35 mouse cellular contexts compared by ENCODE assay signal in genomic region chr4:126068842-126069241, GRCm38 (mm10). TPM values are rescaled to one million over a fixed set of nuclear protein-coding genes. Genes with fewer than 3 reads are reported as not detected.
"Had no signal": no experiment of that assay in that cellular context is flagged by ENCODE, and none has a peak within 500 bp of the region (broad histone marks: within the 10 kb centered on the region; RNA-seq: fewer than 3 reads in every experiment).

No protein-coding gene starts in this region.

- H3K4me1 ChIP-seq: heart, embryonic 12.5 days; hindbrain, embryonic 10.5 days; hindbrain, embryonic 12.5 days; hindbrain, embryonic 13.5 days; intestine, embryonic 15.5 days; kidney, embryonic 15.5 days had no signal

- H3K9ac ChIP-seq: heart, embryonic 12.5 days; heart, embryonic 13.5 days; heart, embryonic 15.5 days; hindbrain, embryonic 12.5 days; hindbrain, embryonic 13.5 days; hindbrain, embryonic 14.5 days; hindbrain, embryonic 15.5 days; intestine, embryonic 15.5 days; kidney, embryonic 15.5 days had no signal

- H3K4me3 ChIP-seq: heart, embryonic 12.5 days; heart, embryonic 13.5 days; heart, embryonic 15.5 days; hindbrain, embryonic 10.5 days; hindbrain, embryonic 12.5 days; hindbrain, embryonic 13.5 days; hindbrain, embryonic 15.5 days; intestine, embryonic 15.5 days; kidney, embryonic 15.5 days; layer of hippocampus, adult 2 months; left cerebral cortex, adult 2 months had no signal

- DNase-seq: heart, postnatal 10 days; heart, postnatal 14 days; heart, postnatal 36 days; heart, postnatal 4 days; kidney, adult 11 months; kidney, adult 18-20 months; kidney, adult 2 months; kidney, adult 8-10 months; kidney, adult 9 months; kidney, postnatal 10 days; kidney, postnatal 14 days; kidney, postnatal 25 days; kidney, postnatal 36 days; layer of hippocampus, adult 9-11 months; layer of hippocampus, postnatal 36 days had no signal

- H3K9me3 ChIP-seq: heart, embryonic 12.5 days; heart, embryonic 13.5 days; heart, embryonic 15.5 days; hindbrain, embryonic 10.5 days; hindbrain, embryonic 12.5 days; hindbrain, embryonic 13.5 days; hindbrain, embryonic 15.5 days; intestine, embryonic 15.5 days; kidney, embryonic 15.5 days had no signal

- H3K36me3 ChIP-seq: heart, embryonic 12.5 days; heart, embryonic 13.5 days; heart, embryonic 15.5 days; hindbrain, embryonic 15.5 days; intestine, embryonic 15.5 days; kidney, embryonic 15.5 days had no signal

- ATAC-seq: hindbrain, embryonic 16.5 days; hindbrain, postnatal 0 days; inflammation-experienced regulatory T-cells, adult 6 months; intestine, embryonic 15.5 days; intestine, embryonic 16.5 days; intestine, postnatal 0 days had no signal

- H3K27ac ChIP-seq: heart, embryonic 13.5 days; heart, embryonic 15.5 days; hindbrain, embryonic 10.5 days; hindbrain, embryonic 12.5 days; hindbrain, embryonic 13.5 days; hindbrain, embryonic 14.5 days; hindbrain, embryonic 15.5 days; hindbrain, postnatal 0 days; intestine, embryonic 15.5 days; kidney, embryonic 15.5 days; kidney, postnatal 0 days; layer of hippocampus, adult 2 months; left cerebral cortex, adult 2 months had no signal

- H3K4me2 ChIP-seq: heart, embryonic 11.5 days; heart, embryonic 12.5 days; heart, embryonic 13.5 days; heart, embryonic 15.5 days; hindbrain, embryonic 12.5 days; hindbrain, embryonic 13.5 days; hindbrain, embryonic 14.5 days; hindbrain, embryonic 15.5 days; intestine, embryonic 15.5 days; kidney, embryonic 15.5 days had no signal

- H3K27me3 ChIP-seq: heart, embryonic 12.5 days; heart, embryonic 13.5 days; heart, embryonic 15.5 days; hindbrain, embryonic 12.5 days; hindbrain, embryonic 13.5 days; hindbrain, embryonic 15.5 days; intestine, embryonic 15.5 days; kidney, embryonic 15.5 days had no signal

RNA-seq across cellular contexts. Expression of gene Csf3r, which starts 44.5 kb away (rescaled TPM):
- polyA plus RNA-seq: hindbrain, embryonic 11.5 days had no signal
